Mouse (Mus musculus) G1E-ER4 (cell line): ENCODE results near the gene Gm17606. TPM values are rescaled to one million over a fixed set of nuclear protein-coding genes. Genes with fewer than 3 reads are reported as not detected.

Experiments
- GATA1 ChIP-seq: IDR thresholded peaks from one replicate; pipeline ENCODE4 v1.8.0; 2012; ENCODE audit warnings: low read length, inconsistent platforms
- polyA plus RNA-seq: library from polyadenylated mRNA; stranded (reverse); fragments of >175 nt; gene quantifications from 2 replicates; pipeline ENCODE4 v1.2.3, GENCODE M21; 2012

Gm17606 gene
- not detected in 2 replicates for polyA plus RNA-seq

- TF ChIP-seq GATA1, result no peak
Observed at GRCm38 (mm10) chr14:54640946-54641304, at the start of gene Gm17606. Gm17606 (plus strand) TSS chr14:54640952.

GRCm38 (mm10) chr14:54591056-54591455 lies 49.7 kb upstream of the Gm17606 start:
- no peak for TF ChIP-seq GATA1

DNA sequence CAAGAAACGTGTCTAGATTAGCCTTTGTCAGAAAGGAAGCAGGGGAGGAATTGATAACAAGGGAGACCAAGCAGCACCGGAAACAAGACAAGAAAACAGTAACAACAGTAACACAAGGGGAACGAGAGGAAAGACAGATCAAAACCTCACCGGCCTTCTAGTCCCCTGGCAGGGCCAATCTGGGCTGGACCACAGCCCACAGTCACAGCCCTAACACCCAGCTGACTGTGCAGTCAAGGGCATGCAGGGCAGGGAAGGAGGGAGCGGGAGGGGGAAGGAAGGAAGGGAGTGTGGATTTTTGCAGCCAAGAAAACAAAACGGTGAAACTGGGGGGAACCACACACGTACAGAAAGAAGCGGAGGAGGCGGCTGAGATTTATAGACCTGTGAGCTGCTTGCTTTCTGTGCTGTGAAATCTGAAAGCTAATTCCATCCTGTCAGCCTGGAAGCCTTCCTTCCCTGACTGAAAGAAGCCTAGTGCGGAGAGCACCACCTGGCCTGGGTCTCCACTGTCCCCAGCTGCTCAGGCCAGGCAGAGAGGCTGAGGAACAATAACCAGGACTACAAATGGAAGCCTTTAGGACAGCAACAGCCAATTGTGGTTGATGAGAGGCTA lies 48.3 kb upstream of the Gm17606 start:
- no peak for TF ChIP-seq GATA1

DNA sequence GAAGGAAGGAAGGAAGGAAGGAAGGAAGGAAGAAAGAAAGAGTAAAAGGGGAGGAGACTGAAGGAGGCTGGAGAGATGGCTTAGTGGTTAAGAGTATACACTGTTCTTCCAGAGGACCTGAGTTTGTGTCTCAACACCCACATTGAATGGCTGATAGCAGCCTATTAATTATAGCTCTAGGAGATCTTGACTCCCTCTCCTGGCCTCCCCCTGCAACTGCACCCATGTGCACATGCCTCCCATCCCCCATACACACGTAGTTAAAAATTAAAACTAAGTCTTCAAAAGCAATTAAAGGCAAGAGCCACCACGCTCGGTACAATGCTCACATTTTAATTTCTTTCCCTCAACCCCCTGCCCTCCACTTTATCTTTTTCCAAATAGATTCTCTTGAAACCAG lies 46.7 kb upstream of the Gm17606 start:
- TF ChIP-seq GATA1, result no peak

GRCm38 (mm10) chr14:54594631-54595414 lies 45.9 kb upstream of the Gm17606 start:
- TF ChIP-seq GATA1, result no peak

DNA sequence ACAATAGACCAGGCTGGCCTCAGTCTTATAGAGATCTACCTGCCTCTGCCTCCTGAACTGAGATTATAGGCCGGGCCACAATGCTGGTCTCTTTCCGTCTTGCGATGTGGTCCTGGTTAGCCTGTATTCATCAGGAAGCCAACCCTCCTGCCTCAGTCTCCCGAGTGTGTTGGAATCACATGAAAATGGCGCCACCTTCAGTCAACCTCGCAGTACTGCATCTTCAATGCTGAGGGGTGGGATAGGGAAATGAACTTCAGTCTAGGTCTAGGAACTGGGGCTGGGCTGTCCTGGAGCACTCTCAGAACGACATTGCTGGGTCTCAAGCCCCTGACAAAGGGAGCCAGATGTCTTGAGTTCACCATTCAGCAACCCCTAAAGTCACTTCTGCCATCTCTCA lies 43.7 kb upstream of the Gm17606 start:
- TF ChIP-seq GATA1, result no peak

- TF ChIP-seq GATA1, result no peak
Observed at GRCm38 (mm10) chr14:54601601-54602000, 39.2 kb upstream of the Gm17606 start.

DNA sequence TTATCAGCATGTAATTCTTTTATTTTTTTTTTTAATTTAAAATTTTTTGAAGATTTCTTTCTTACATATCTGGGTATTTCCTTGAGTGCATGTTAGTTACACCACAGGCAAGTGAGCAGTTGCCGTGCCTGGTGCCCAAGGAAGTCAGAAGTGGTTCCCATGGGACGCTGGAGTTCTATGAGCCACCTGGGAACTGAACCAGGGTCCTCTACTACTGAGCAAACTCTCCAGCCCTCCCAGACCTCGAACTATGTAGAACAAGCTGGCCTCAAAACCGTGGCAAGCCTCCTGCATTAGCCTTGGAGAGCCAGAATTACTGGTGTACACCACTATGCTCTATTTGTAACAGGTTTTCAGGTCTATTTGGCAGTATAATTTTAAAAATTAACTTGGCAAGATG lies 38.1 kb upstream of the Gm17606 start:
- no peak for TF ChIP-seq GATA1

- TF ChIP-seq GATA1, result no peak
Observed at GRCm38 (mm10) chr14:54603038-54603654, 37.6 kb upstream of the Gm17606 start.

DNA sequence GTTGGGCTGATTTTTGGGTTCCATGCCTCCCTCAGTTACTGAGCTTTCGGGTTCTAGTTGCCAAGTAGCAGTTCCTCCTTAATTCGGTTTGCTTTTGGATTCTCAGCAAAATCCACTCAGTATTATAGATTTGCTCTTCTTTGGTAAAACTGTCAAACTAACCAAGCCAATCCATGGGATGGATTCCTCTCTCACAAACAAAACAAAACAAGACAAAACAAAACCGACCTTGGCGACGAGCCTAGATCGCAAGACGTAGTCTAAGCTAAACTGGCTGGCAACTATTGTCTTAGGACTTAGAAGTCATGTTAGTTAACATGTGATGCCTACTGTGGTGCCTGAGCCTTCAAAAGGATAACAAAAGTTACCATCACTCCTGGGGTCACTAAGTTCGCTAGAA lies 37.1 kb upstream of the Gm17606 start:
- TF ChIP-seq GATA1, result no peak

DNA sequence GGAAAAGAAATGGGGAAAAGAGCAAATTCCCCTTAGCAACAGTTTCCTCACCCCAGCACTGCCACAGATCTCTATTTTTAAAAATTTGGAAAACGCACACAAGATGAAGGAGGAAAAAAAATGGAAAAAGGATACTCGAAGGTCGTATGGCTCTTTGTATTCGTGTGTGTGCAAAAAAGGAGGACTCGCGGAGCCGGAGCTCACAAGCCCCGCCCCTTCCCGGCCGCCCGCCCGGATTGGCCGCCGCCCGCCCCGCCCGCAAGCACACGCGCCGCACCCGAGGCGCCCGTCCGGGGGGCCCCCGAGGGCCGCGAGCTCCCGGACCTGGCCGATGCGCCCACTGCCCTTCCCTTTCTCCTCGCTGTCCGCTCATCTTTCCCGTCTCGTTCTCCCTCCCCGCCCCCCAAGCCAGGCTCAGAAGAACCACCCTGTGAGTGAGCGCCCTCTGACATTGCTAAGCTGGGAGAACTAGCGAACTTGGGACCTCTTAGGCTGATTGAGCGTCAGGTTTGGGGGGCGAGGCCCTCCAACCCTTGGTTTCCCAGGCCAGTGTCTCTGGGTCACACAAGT lies 34.9 kb upstream of the Gm17606 start, which contains the start of gene 4931414P19Rik:
4931414P19Rik (minus strand) TSS at position 242 of the 570 bp plus-strand sequence.
- no peak for TF ChIP-seq GATA1

DNA sequence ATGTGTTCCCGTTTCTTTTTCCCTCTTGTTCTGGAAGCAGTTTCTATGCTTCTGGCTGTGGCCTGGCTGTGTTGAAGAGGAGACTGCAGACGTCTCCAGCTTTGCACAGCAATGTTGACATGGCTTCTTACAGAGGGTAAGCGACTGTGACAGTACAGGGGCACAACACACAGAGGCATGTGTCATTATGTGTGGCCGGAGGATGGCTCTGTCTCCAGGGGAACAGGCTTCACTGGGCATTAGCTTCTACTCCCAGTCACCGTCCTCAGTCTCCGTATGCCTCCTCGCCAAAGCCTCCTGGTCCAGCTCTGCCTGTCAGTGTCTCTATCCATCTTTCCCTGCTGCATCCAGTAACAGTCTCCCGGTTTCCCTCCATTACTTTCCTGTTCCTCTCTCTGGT lies 33.5 kb upstream of the Gm17606 start:
- TF ChIP-seq GATA1, result no peak

GRCm38 (mm10) chr14:54609245-54609644 lies 31.5 kb upstream of the Gm17606 start:
- no peak for TF ChIP-seq GATA1

- TF ChIP-seq GATA1, result no peak
Observed at GRCm38 (mm10) chr14:54609962-54610361, 30.8 kb upstream of the Gm17606 start.

GRCm38 (mm10) chr14:54610648-54611047 lies 30.1 kb upstream of the Gm17606 start:
- no peak for TF ChIP-seq GATA1

GRCm38 (mm10) chr14:54616226-54616825 lies 24.4 kb upstream of the Gm17606 start:
- TF ChIP-seq GATA1, result no peak
